Mouse (Mus musculus): ENCODE data around the gene Fam92a. TPM values are rescaled to one million over a fixed set of nuclear protein-coding genes. Genes with fewer than 3 reads are reported as not detected.
"Not testable (repeated sequence)": the region's sequence is repeated elsewhere in the genome, so short reads cannot be mapped to it uniquely, and the experiment has no call there.

Gene Fam92a
- 1 to 10 TPM; 7.9 to 8.8 TPM for total RNA-seq (2021)
- long read RNA-seq, experiment 1, partial matches to known transcripts, result 1 of 1 reads
- long read RNA-seq, experiment 1, other reads (novel, unspliced or antisense), result 0 of 1 reads
- long read RNA-seq, experiment 2, result 0 reads

- peak; percentile 58 to 61 for DNase-seq
- intact Hi-C loops (cut with DNase I), result no loop called here
Measured at GRCm38 (mm10) chr4:12171318-12172091, at the start of gene Fam92a. Gene Fam92a, minus strand, starts transcription at chr4:12172015.

GRCm38 (mm10) chr4:12178992-12179391 is 7.2 kb upstream of the Fam92a start:
- intact Hi-C loops (cut with DNase I), result no loop called here
- DNase-seq, result peak in 1 of 2 experiments; percentile 16

- DNase-seq, result no peak
- intact Hi-C loops (cut with DNase I), result no loop called here
Measured at GRCm38 (mm10) chr4:12170986-12171317, 863 bp downstream of the Fam92a start.

- intact Hi-C loops (cut with DNase I), result no loop called here
Measured at GRCm38 (mm10) chr4:12147660-12148059, 24.2 kb downstream of the Fam92a start.

GRCm38 (mm10) chr4:12141516-12141915 is 30.3 kb downstream of the Fam92a start:
- intact Hi-C loops (cut with DNase I); DNase-seq: not testable (repeated sequence)

More at GRCm38 (mm10) chr4:12147660-12148059, 24.2 kb downstream of the Fam92a start:
- no peak for DNase-seq

GRCm38 (mm10) chr4:12140592-12141062 is 31.2 kb downstream of the Fam92a start:
- intact Hi-C loops (cut with DNase I), result not testable (repeated sequence)

GRCm38 (mm10) chr4:12140141-12140567 is 31.7 kb downstream of the Fam92a start, which contains the start of gene Rbm12b1:
Gene Rbm12b1, plus strand, starts transcription at chr4:12140264.
- intact Hi-C loops (cut with DNase I), result not testable (repeated sequence)
- peak; percentile 41 to 76 for DNase-seq

More at GRCm38 (mm10) chr4:12140592-12141062, 31.2 kb downstream of the Fam92a start:
- not testable (repeated sequence) for DNase-seq

Other genes with a start within 250 kb of the Fam92a start
- not detected for gene Gm10604, start 190.8 kb downstream of the Fam92a start, total RNA-seq (2021)
- gene Rbm12b2, start 82.6 kb downstream of the Fam92a start, total RNA-seq (2021), result 1 to 10 TPM; 3.3 to 3.4 TPM
- 1 to 10 TPM; 3.3 to 3.8 TPM for gene Rbm12b1, start 31.8 kb downstream of the Fam92a start, total RNA-seq (2021)

All from gastrocnemius, postnatal 36 days (tissue).